Mouse (Mus musculus) Patski (cell line): ENCODE measurements at regions not wholly inside any gene's neighbourhood (a gene's known extent, or its start where the extent isn't known, plus 50 kb on each side); places are given as distances from the start of the nearest gene placed in this dataset.

Source experiments
- ATAC-seq: fragments of 100-300 bp; one replicate; pipeline ENCODE4 v1.8.0; 2021
- CTCF ChIA-PET: fragments of 350-600 bp; sonication (Branson Sonifier 250); formaldehyde crosslinking; loops from one replicate; lab custom pipeline; 2022; ENCODE audit warnings: inconsistent platforms; lab: Charles Lee
- POLR2A ChIA-PET: fragments of 350-600 bp; sonication (Branson Sonifier 250); formaldehyde crosslinking; loops from one replicate; lab custom pipeline; 2022; ENCODE audit warnings: antibody characterized with exemption, inconsistent platforms; lab: Charles Lee
- DNase-seq: peaks from one replicate; pipeline ENCODE4 v3.0.0-alpha.2; 2011; ENCODE audit warnings: low read depth, low spot score
- H3K27me3 ChIP-seq: fragments of 371-371 bp; one replicate; pipeline ENCODE4 v1.5.1; 2021
- CTCF ChIP-seq: fragments of 100-300 bp; IDR thresholded peaks from one replicate; pipeline ENCODE4 v1.5.1; 2021
- in situ Hi-C: fragments of 300-500 bp; cut with MboI; formaldehyde crosslinking; loops from 3 replicates; pipeline ENCODE4 v1.11.1; 2018; ENCODE audit warnings: low pct_unique_long_range_greater_than_20kb, mixed read lengths

GRCm38 (mm10) chr8:35268221-35268620, 497.4 kb upstream of the Gm19410 start:
- in situ Hi-C loops: no loop called here
- no peaks in the 10 kb centered on the region for H3K27me3 ChIP-seq
- no peak for ATAC-seq
- ChIA-PET POLR2A (no interaction called here), CTCF (no interaction called here)
- no peak for TF ChIP-seq CTCF
- DNase-seq: no peak

- H3K27me3 ChIP-seq: no peaks in the 10 kb centered on the region
- TF ChIP-seq CTCF: no peak
- DNase-seq: no peak
- in situ Hi-C loops: no loop called here
- ChIA-PET POLR2A (no interaction called here), CTCF (no interaction called here)
- ATAC-seq: no peak
Observed at GRCm38 (mm10) chr8:35268986-35269385, 496.6 kb upstream of the Gm19410 start.

- ChIA-PET POLR2A (no interaction called here), CTCF (no interaction called here)
- H3K27me3 ChIP-seq: no peaks in the 10 kb centered on the region
- DNase-seq (no peak), ATAC-seq (no peak)
- no peak for TF ChIP-seq CTCF
- in situ Hi-C loops: no loop called here
Observed at GRCm38 (mm10) chr8:35275972-35276371, 489.6 kb upstream of the Gm19410 start.

- no peak for DNase-seq
- CTCF ChIA-PET: no interaction called here
- ATAC-seq: no peak
- no peak for TF ChIP-seq CTCF
- in situ Hi-C loops: no loop called here
- no peaks in the 10 kb centered on the region for H3K27me3 ChIP-seq
- POLR2A ChIA-PET: no interaction called here
Observed at GRCm38 (mm10) chr8:35276460-35276859, 489.1 kb upstream of the Gm19410 start.

GRCm38 (mm10) chr8:35278946-35279345, 486.6 kb upstream of the Gm19410 start:
- ATAC-seq (no peak), DNase-seq (no peak)
- H3K27me3 ChIP-seq: no peaks in the 10 kb centered on the region
- in situ Hi-C loops: no loop called here
- ChIA-PET CTCF (no interaction called here), POLR2A (interaction anchor here (0.5 kb wide), 1 partner anchor 80 kb away, joined by 3 read pairs; no protein-coding TSS in a partner anchor)
- TF ChIP-seq CTCF: no peak

GRCm38 (mm10) chr8:35280741-35281140, 484.8 kb upstream of the Gm19410 start:
- in situ Hi-C loops: no loop called here
- POLR2A ChIA-PET: no interaction called here
- DNase-seq (no peak), ATAC-seq (no peak)
- no peaks in the 10 kb centered on the region for H3K27me3 ChIP-seq
- CTCF ChIA-PET: no interaction called here
- no peak for TF ChIP-seq CTCF

- CTCF ChIA-PET: no interaction called here
- in situ Hi-C loops: no loop called here
Observed at GRCm38 (mm10) chr8:35283366-35283765, 482.2 kb upstream of the Gm19410 start.

GRCm38 (mm10) chr8:35289018-35289417, 476.6 kb upstream of the Gm19410 start:
- H3K27me3 ChIP-seq: no peaks in the 10 kb centered on the region
- in situ Hi-C loops: no loop called here
- ATAC-seq: no peak
- ChIA-PET CTCF (no interaction called here), POLR2A (no interaction called here)
- no peak for TF ChIP-seq CTCF
- no peak for DNase-seq

More at GRCm38 (mm10) chr8:35283366-35283765, 482.2 kb upstream of the Gm19410 start:
- no peaks in the 10 kb centered on the region for H3K27me3 ChIP-seq
- TF ChIP-seq CTCF: no peak
- DNase-seq: no peak
- no peak for ATAC-seq
- POLR2A ChIA-PET: no interaction called here

- CTCF ChIA-PET: no interaction called here
- no peak for ATAC-seq
- in situ Hi-C loops: no loop called here
- no peak for DNase-seq
- H3K27me3 ChIP-seq: no peaks in the 10 kb centered on the region
- no peak for TF ChIP-seq CTCF
- POLR2A ChIA-PET: no interaction called here
Observed at GRCm38 (mm10) chr8:35289967-35290366, 475.6 kb upstream of the Gm19410 start.

GRCm38 (mm10) chr8:35293437-35294126, 472.0 kb upstream of the Gm19410 start:
- in situ Hi-C loops: no loop called here
- H3K27me3 ChIP-seq: no peaks in the 10 kb centered on the region
- ChIA-PET POLR2A (no interaction called here), CTCF (interaction anchor here (0.8 kb wide), 1 partner anchor 9 kb away, joined by 3 read pairs; no protein-coding TSS in a partner anchor)
- no peak for ATAC-seq
- TF ChIP-seq CTCF: no peak
- no peak for DNase-seq

GRCm38 (mm10) chr8:35296936-35297335, 468.7 kb upstream of the Gm19410 start:
- ATAC-seq: no peak
- ChIA-PET POLR2A (no interaction called here), CTCF (no interaction called here)
- H3K27me3 ChIP-seq: no peaks in the 10 kb centered on the region
- no peak for TF ChIP-seq CTCF
- DNase-seq: no peak
- in situ Hi-C loops: no loop called here

GRCm38 (mm10) chr8:35299088-35299487, 466.5 kb upstream of the Gm19410 start:
- DNase-seq: no peak
- no peak for ATAC-seq
- in situ Hi-C loops: no loop called here
- H3K27me3 ChIP-seq: no peaks in the 10 kb centered on the region
- ChIA-PET POLR2A (no interaction called here), CTCF (no interaction called here)
- no peak for TF ChIP-seq CTCF
